Mouse (Mus musculus): Measurements from ENCODE around the gene Bin2. TPM values are rescaled to one million over a fixed set of nuclear protein-coding genes. Genes with fewer than 3 reads are reported as not detected.

The Bin2 gene
- total RNA-seq, 2 experiments from 2014 or later: 5.6 to 6.2 TPM

- DNase-seq (ENCODE audit: low spot score in 2 of 2): no peak
- intact Hi-C loops (cut with DNase I): no loop called here
Observed at GRCm38 (mm10) chr15:100600696-100601272, 68.6 kb downstream of the Bin2 start.

GRCm38 (mm10) chr15:100600047-100600695 is 69.2 kb downstream of the Bin2 start:
- intact Hi-C loops (cut with DNase I): no loop called here
- DNase-seq (ENCODE audit: low spot score in 2 of 2): peak; percentile 72 to 86

DNA sequence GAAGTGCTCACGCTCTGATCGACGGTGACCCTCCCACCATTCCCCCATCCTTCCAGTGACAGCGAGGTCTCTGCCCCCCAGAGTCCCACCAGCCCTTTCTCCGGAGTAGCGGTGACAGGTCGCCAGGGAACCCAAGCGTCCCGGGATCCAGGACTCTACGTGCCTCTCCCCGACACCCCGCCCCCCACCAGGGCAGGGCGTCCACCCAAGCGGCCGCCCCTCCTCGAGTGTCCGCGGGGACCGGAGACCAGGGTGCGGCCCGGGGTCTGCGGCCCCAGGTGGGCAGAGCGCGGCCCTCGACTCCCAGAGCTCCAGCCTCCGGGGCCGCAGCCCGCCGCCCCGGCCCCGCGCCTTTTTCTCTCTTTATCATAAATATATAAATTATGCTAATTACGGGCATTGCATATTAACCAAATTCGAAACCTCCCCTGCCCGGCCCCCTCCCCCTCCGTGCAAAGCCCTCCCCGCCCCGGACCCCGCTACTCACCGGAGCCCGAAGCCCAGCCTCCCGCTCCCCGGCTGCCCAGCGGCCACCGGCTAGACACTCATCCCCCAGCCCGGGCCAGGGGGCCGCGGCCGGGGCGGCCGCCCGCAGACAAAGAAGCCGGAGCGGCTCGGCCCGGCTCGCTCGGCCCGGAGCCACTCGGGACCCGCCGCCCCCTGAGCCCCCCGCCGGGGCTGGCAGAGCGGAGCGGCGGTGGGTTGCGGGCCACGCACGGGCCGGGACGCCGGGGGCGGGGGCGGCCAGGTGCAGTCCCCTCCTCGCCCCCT is 69.9 kb downstream of the Bin2 start, which contains the start of gene Pou6f1:
TSS of gene Pou6f1 (minus strand) at position 709 of the 771 bp plus-strand sequence.
- intact Hi-C loops (cut with DNase I): loop anchor here (5.0 kb wide), 1 partner anchor 47 kb away; the partner anchor contains the start of gene Tfcp2
- DNase-seq (ENCODE audit: low spot score in 2 of 2): peak in 1 of 2 experiments; percentile 37

DNA sequence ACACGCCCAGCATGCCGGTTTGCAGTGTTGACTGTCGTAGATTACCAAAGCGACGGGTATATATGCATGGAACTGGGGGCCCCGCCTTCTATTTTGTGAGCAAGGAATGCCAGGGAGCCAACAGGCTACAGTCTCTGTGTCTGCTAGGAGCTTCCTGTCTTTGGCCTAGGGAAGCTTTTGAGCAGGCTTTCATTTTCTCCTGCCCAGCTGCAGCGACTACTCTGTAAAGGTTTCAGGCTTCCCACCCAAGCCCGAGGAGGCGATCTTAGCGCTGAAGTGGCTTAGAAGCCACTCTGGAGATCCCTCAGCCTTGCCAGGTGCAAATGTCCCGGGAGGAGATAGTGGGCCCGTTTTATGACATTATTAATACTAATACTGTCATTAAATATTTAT is 70.5 kb downstream of the Bin2 start:
- peak; percentile 46 to 76 for DNase-seq (ENCODE audit: low spot score in 2 of 2)
- intact Hi-C loops (cut with DNase I): loop anchor here (5.0 kb wide), 1 partner anchor 47 kb away; the partner anchor contains the start of gene Tfcp2

DNA sequence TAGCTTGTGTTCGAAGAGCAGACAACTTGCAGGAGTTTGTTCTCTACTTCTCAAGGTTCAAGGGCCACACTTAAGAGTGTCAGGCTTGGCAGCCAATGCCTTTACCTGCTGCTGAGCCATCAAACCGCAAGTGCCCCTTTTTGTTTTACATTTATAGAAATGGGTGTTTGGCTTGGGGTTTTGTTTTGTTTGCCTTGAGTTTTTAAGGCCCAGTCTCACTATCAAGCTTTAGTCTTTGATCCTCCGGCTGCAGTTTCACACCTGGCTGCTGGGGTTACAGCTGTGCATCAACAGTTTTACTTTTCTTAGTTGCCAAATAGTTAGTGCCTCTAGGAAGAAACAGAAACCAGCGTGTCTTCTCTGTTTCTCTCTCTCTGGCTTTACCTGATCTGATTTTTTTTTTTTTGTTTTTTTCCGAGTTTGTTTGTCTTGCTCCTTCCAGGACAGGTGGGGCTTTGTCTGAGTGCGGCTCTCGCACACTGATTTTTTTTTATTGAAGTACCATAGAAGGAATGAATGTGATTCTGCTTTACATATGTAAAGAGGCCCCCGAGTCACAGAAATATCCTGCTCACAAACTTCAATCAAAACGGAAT is 71.0 kb downstream of the Bin2 start:
- intact Hi-C loops (cut with DNase I): loop anchor here (5.0 kb wide), 1 partner anchor 46 kb away; the partner anchor contains the start of gene Tfcp2
- no peak for DNase-seq (ENCODE audit: low spot score in 2 of 2)

- intact Hi-C loops (cut with DNase I): no loop called here
- no peak for DNase-seq (ENCODE audit: low spot score in 2 of 2)
Observed at GRCm38 (mm10) chr15:100592817-100593216, 76.5 kb downstream of the Bin2 start.

Small RNAs within 50 kb of the gene (microRNA-seq; reads per million reads assigned to microRNA genes)
- gene Mir6961: 0 reads per million in 2 experiments

Other genes starting within 250 kb of the Bin2 start
- gene Gm5475, start 247.4 kb downstream of the Bin2 start, total RNA-seq (2021): under 1 TPM in 1 of 2 experiments, not detected in 1; 0.13 TPM
- 10 to 100 TPM; 55.7 to 56.8 TPM for gene Slc11a2, start 244.5 kb downstream of the Bin2 start, total RNA-seq (2021)
- 10 to 100 TPM; 65.8 to 70.5 TPM for gene Letmd1, start 200.5 kb downstream of the Bin2 start, total RNA-seq (2021)
- gene Csrnp2, start 174.1 kb downstream of the Bin2 start, total RNA-seq (2021): 10 to 100 TPM; 39.8 to 40.7 TPM
- gene Tfcp2, start 117.5 kb downstream of the Bin2 start, total RNA-seq (2021): 10 to 100 TPM; 28.4 to 29.2 TPM
- gene Pou6f1, start 69.6 kb downstream of the Bin2 start, total RNA-seq (2021): 100 to 1,000 TPM; 123 to 125 TPM
- 10 to 100 TPM; 97.6 to 98.1 TPM for gene Dazap2, start 54.2 kb downstream of the Bin2 start, total RNA-seq (2021)
- gene Smagp, start 32.6 kb downstream of the Bin2 start, total RNA-seq (2021): 1 to 10 TPM; 2.2 to 2.3 TPM
- gene Cela1, start 18.4 kb upstream of the Bin2 start, total RNA-seq (2021): 1 to 10 TPM; 2.7 to 3.7 TPM
- gene Galnt6, start 59.8 kb upstream of the Bin2 start, total RNA-seq (2021): 1 to 10 TPM in 1 of 2 experiments, under 1 TPM in 1; 0.97 to 2.0 TPM
- gene Slc4a8, start 92.2 kb upstream of the Bin2 start, total RNA-seq (2021): 10 to 100 TPM; 87.7 to 90.8 TPM
- 100 to 1,000 TPM; 203 to 219 TPM for gene Scn8a, start 200.3 kb upstream of the Bin2 start, total RNA-seq (2021)

Data from left cerebral cortex, postnatal 14 days (tissue).